Mouse (Mus musculus) limb, embryonic 10.5 days (tissue): ENCODE measurements around the gene Gm28048. TPM values are rescaled to one million over a fixed set of nuclear protein-coding genes. Genes with fewer than 3 reads are reported as not detected.

Source experiments
- DNase-seq: peaks from one replicate; pipeline ENCODE4 v3.0.0-alpha.2; 2017; ENCODE audit warnings: low spot score
- H3K27ac ChIP-seq: fragments of 300-500 bp; sonication (generic); 2 replicates; pipeline ENCODE4 v1.5.1; 2016; ENCODE audit warnings: mild to moderate bottlenecking
- H3K27me3 ChIP-seq: fragments of 300-500 bp; sonication (generic); 2 replicates; pipeline ENCODE4 v1.6.1; 2016; ENCODE audit warnings: low read depth, mild to moderate bottlenecking; ENCODE audit not compliant: poor library complexity, severe bottlenecking
- H3K36me3 ChIP-seq: fragments of 300-500 bp; sonication (generic); 2 replicates; pipeline ENCODE4 v1.6.1; 2016; ENCODE audit warnings: mild to moderate bottlenecking, moderate library complexity
- H3K4me1 ChIP-seq: fragments of 300-500 bp; sonication (generic); 2 replicates; pipeline ENCODE4 v1.6.1; 2016
- H3K4me3 ChIP-seq: fragments of 300-500 bp; sonication (generic); 2 replicates; pipeline ENCODE4 v1.5.1; 2016; ENCODE audit warnings: mild to moderate bottlenecking, moderate library complexity
- H3K9me3 ChIP-seq: fragments of 300-500 bp; sonication (generic); replicated peaks from 2 replicates; pipeline ENCODE4 v1.6.1; 2016; ENCODE audit warnings: mild to moderate bottlenecking
- WGBS: fragments of 180-500 bp; shearing (Covaris S2); methylation state at CpG from one replicate; pipeline ENCODE4 v1.1.7; 2016; 5-methylcytosine and 5-hydroxymethylcytosine counted together
- polyA plus RNA-seq: library from polyadenylated mRNA; unstranded; fragments of >200 nt; fragmentation: Nextera tagmentation; extraction: Ambion mirVana; gene quantifications from 2 replicates; pipeline ENCODE4 v1.2.1, GENCODE M21; 2016

The Gm28048 gene
- polyA plus RNA-seq, 1 experiment from 2014 or later = 4.1 TPM

GRCm38 (mm10) chr11:22872307-22872680 lies 109.6 kb downstream of the Gm28048 start:
- Histone ChIP-seq H3K27ac (peak overlapping the region; percentile 34; the same call in 1 of the 2 replicates), H3K4me3 (no peak overlapping the region), H3K27me3 (no peaks in the 10 kb centered on the region), H3K9me3 (no peaks in the 10 kb centered on the region), H3K4me1 (peaks cover 18% of the 10 kb centered on the region), H3K36me3 (no peaks in the 10 kb centered on the region)
- 62% methylated on average over 4 of the region's 4 CpGs for WGBS
- DNase-seq = no peak

- no peak for DNase-seq
- 76% methylated on average over 7 of the region's 7 CpGs for WGBS
- H3K4me1 ChIP-seq = peaks cover 18% of the 10 kb centered on the region
- H3K4me3 ChIP-seq = no peak overlapping the region
- peak overlapping the region; percentile 34; the same call in 1 of the 2 replicates for H3K27ac ChIP-seq
- H3K36me3 ChIP-seq = no peaks in the 10 kb centered on the region
- no peaks in the 10 kb centered on the region for H3K27me3 ChIP-seq
- no peaks in the 10 kb centered on the region for H3K9me3 ChIP-seq
Measured at GRCm38 (mm10) chr11:22871628-22872306, 110.1 kb downstream of the Gm28048 start.

- Histone ChIP-seq H3K27me3 (peaks cover 2% of the 10 kb centered on the region), H3K4me1 (peaks cover 21% of the 10 kb centered on the region), H3K4me3 (no peak overlapping the region), H3K27ac (no peak overlapping the region), H3K36me3 (no peaks in the 10 kb centered on the region), H3K9me3 (no peaks in the 10 kb centered on the region)
- WGBS = 91% methylated on average over 8 of the region's 8 CpGs
- DNase-seq = no peak
Measured at GRCm38 (mm10) chr11:22868582-22868981, 113.3 kb downstream of the Gm28048 start.

GRCm38 (mm10) chr11:22867691-22868090 lies 114.2 kb downstream of the Gm28048 start:
- H3K36me3 ChIP-seq = no peaks in the 10 kb centered on the region
- no peaks in the 10 kb centered on the region for H3K9me3 ChIP-seq
- H3K27ac ChIP-seq = no peak overlapping the region
- peaks cover 16% of the 10 kb centered on the region for H3K4me1 ChIP-seq
- no peak overlapping the region for H3K4me3 ChIP-seq
- no peak for DNase-seq
- 88% methylated on average over 5 of the region's 5 CpGs for WGBS
- peaks cover 8% of the 10 kb centered on the region for H3K27me3 ChIP-seq

GRCm38 (mm10) chr11:22865635-22866246 lies 116.1 kb downstream of the Gm28048 start:
- Histone ChIP-seq H3K4me3 (no peak overlapping the region), H3K9me3 (no peaks in the 10 kb centered on the region)
- DNase-seq = no peak

GRCm38 (mm10) chr11:22864305-22865060 lies 117.4 kb downstream of the Gm28048 start:
- H3K36me3 ChIP-seq = no peaks in the 10 kb centered on the region
- H3K9me3 ChIP-seq = no peaks in the 10 kb centered on the region
- peaks cover 13% of the 10 kb centered on the region for H3K4me1 ChIP-seq
- no peak for DNase-seq
- WGBS = 59% methylated on average over 8 of the region's 8 CpGs
- H3K4me3 ChIP-seq = no peak overlapping the region
- peaks cover 35% of the 10 kb centered on the region for H3K27me3 ChIP-seq
- no peak overlapping the region for H3K27ac ChIP-seq

More at GRCm38 (mm10) chr11:22865635-22866246, 116.1 kb downstream of the Gm28048 start:
- no peak overlapping the region for H3K27ac ChIP-seq
- 90% methylated on average over 7 of the region's 7 CpGs for WGBS
- no peaks in the 10 kb centered on the region for H3K36me3 ChIP-seq
- H3K4me1 ChIP-seq = peaks cover 3% of the 10 kb centered on the region; the same call in 1 of the 2 replicates
- peaks cover 27% of the 10 kb centered on the region for H3K27me3 ChIP-seq

GRCm38 (mm10) chr11:22863581-22863980 lies 118.3 kb downstream of the Gm28048 start:
- H3K4me1 ChIP-seq = peaks cover 22% of the 10 kb centered on the region
- no peaks in the 10 kb centered on the region for H3K9me3 ChIP-seq
- no peak overlapping the region for H3K27ac ChIP-seq
- 42% methylated on average over 4 of the region's 4 CpGs for WGBS
- peaks cover 43% of the 10 kb centered on the region for H3K27me3 ChIP-seq
- no peak for DNase-seq
- no peak overlapping the region for H3K4me3 ChIP-seq
- H3K36me3 ChIP-seq = no peaks in the 10 kb centered on the region

GRCm38 (mm10) chr11:22861315-22861714 lies 120.6 kb downstream of the Gm28048 start:
- 67% methylated on average over 4 of the region's 4 CpGs for WGBS
- no peak for DNase-seq
- H3K9me3 ChIP-seq = no peaks in the 10 kb centered on the region
- no peaks in the 10 kb centered on the region for H3K36me3 ChIP-seq
- peaks cover 30% of the 10 kb centered on the region for H3K4me1 ChIP-seq
- no peak overlapping the region for H3K27ac ChIP-seq
- H3K27me3 ChIP-seq = peaks cover 65% of the 10 kb centered on the region
- H3K4me3 ChIP-seq = no peak overlapping the region

GRCm38 (mm10) chr11:22860335-22861227 lies 121.3 kb downstream of the Gm28048 start, which contains the start of gene B3gnt2:
B3gnt2 (minus strand) TSS chr11:22860961.
- 5% methylated on average over 41 of the region's 41 CpGs for WGBS
- Histone ChIP-seq H3K4me1 (peaks cover 30% of the 10 kb centered on the region), H3K27ac (peak within 1 kb of the TSS; percentile 80), H3K36me3 (no peaks in the 10 kb centered on the region), H3K4me3 (peak within 1 kb of the TSS; percentile 77), H3K9me3 (no peaks in the 10 kb centered on the region), H3K27me3 (peaks cover 67% of the 10 kb centered on the region)
- peak; percentile 55 for DNase-seq

GRCm38 (mm10) chr11:22859633-22860334 lies 122.1 kb downstream of the Gm28048 start:
- H3K36me3 ChIP-seq = no peaks in the 10 kb centered on the region
- H3K27ac ChIP-seq = peak overlapping the region; percentile 80
- peaks cover 30% of the 10 kb centered on the region for H3K4me1 ChIP-seq
- under 1% methylated on average over 54 of the region's 55 CpGs for WGBS
- H3K4me3 ChIP-seq = peak overlapping the region; percentile 77
- DNase-seq = peak; percentile 92
- H3K9me3 ChIP-seq = no peaks in the 10 kb centered on the region
- peaks cover 67% of the 10 kb centered on the region for H3K27me3 ChIP-seq

- no peak for DNase-seq
- Histone ChIP-seq H3K36me3 (no peaks in the 10 kb centered on the region), H3K9me3 (no peaks in the 10 kb centered on the region), H3K4me1 (peaks cover 28% of the 10 kb centered on the region), H3K4me3 (peak overlapping the region; percentile 77), H3K27ac (peak overlapping the region; percentile 80), H3K27me3 (peaks cover 67% of the 10 kb centered on the region)
- 0% methylated on average over 26 of the region's 41 CpGs for WGBS
Measured at GRCm38 (mm10) chr11:22859301-22859632, 122.6 kb downstream of the Gm28048 start.
